Mouse (Mus musculus) lung, embryonic 15.5 days (tissue): ENCODE measurements around the gene Plk5. TPM values are rescaled to one million over a fixed set of nuclear protein-coding genes. Genes with fewer than 3 reads are reported as not detected.
A peak's percentile ranks its signal among the peaks of the same experiment; 100 is the strongest.

ENCODE experiments used
- ATAC-seq: fragments of 200-750 bp; cut with Nextera tagmentation; 2 replicates; pipeline ENCODE4 v1.8.0; 2017; ENCODE audit warnings: moderate number of reproducible peaks, borderline replicate concordance; ENCODE audit not compliant: low FRiP score, low TSS enrichment; ENCODE audit errors: extremely low read depth
- H3K27ac ChIP-seq: fragments of 300-500 bp; sonication (generic); 2 replicates; pipeline ENCODE4 v1.5.1; 2015; ENCODE audit warnings: moderate library complexity, mild to moderate bottlenecking, inconsistent platforms
- H3K27me3 ChIP-seq: fragments of 300-500 bp; sonication (generic); 2 replicates; pipeline ENCODE4 v1.6.1; 2015; ENCODE audit warnings: inconsistent platforms
- H3K36me3 ChIP-seq: fragments of 300-500 bp; sonication (generic); 2 replicates; pipeline ENCODE4 v1.6.1; 2015; ENCODE audit warnings: inconsistent platforms
- H3K4me1 ChIP-seq: fragments of 300-500 bp; sonication (generic); 2 replicates; pipeline ENCODE4 v1.6.1; 2015; ENCODE audit warnings: inconsistent platforms
- H3K4me2 ChIP-seq: fragments of 300-500 bp; sonication (generic); 2 replicates; pipeline ENCODE4 v1.6.1; 2015; ENCODE audit warnings: inconsistent platforms, mild to moderate bottlenecking, moderate library complexity
- H3K4me3 ChIP-seq: fragments of 300-500 bp; sonication (generic); 2 replicates; pipeline ENCODE4 v1.5.1; 2015; ENCODE audit warnings: mild to moderate bottlenecking, inconsistent platforms
- H3K9ac ChIP-seq: fragments of 300-500 bp; sonication (generic); 2 replicates; pipeline ENCODE4 v1.6.1; 2015; ENCODE audit warnings: inconsistent platforms
- H3K9me3 ChIP-seq: fragments of 300-500 bp; sonication (generic); 2 replicates; pipeline ENCODE4 v1.6.1; 2016; ENCODE audit warnings: inconsistent platforms
- WGBS: fragments of 180-500 bp; shearing (Covaris S2); methylation state at CpG from one replicate; pipeline ENCODE4 v1.1.7; 2015; 5-methylcytosine and 5-hydroxymethylcytosine counted together
- polyA plus RNA-seq: library from polyadenylated mRNA; unstranded; fragments of >200 nt; fragmentation: Nextera tagmentation; extraction: Ambion mirVana; gene quantifications from 2 replicates; pipeline ENCODE4 v1.2.1, GENCODE M21; 2015

The Plk5 gene
- polyA plus RNA-seq, 1 experiment from 2014 or later = 1.0 TPM

GRCm38 (mm10) chr10:80321670-80322581 is 34.3 kb upstream of the Plk5 start:
- H3K4me1 ChIP-seq = peaks cover 24% of the 10 kb centered on the region
- peak overlapping the region; percentile 58; the same call in 1 of the 2 replicates for H3K9ac ChIP-seq
- 88% methylated on average over 21 of the region's 21 CpGs for WGBS
- peak overlapping the region; percentile 59; the same call in 1 of the 2 replicates for H3K4me3 ChIP-seq
- H3K27ac ChIP-seq = no peak overlapping the region
- no peaks in the 10 kb centered on the region for H3K9me3 ChIP-seq
- H3K27me3 ChIP-seq = peaks cover 8% of the 10 kb centered on the region; the same call in 1 of the 2 replicates
- H3K36me3 ChIP-seq = 0 out of 2 replicates have a peak, but pooled peaks cover 6% of the 10 kb centered on the region
- no peak for ATAC-seq
- H3K4me2 ChIP-seq = peak overlapping the region; percentile 98

- Histone ChIP-seq H3K9me3 (no peaks in the 10 kb centered on the region), H3K4me1 (peaks cover 24% of the 10 kb centered on the region), H3K27ac (no peak overlapping the region), H3K4me2 (peak overlapping the region; percentile 98), H3K4me3 (peak overlapping the region; percentile 59), H3K9ac (peak overlapping the region; percentile 58), H3K27me3 (0 out of 2 replicates have a peak, but pooled peaks cover under 1% of the 10 kb centered on the region), H3K36me3 (0 out of 2 replicates have a peak, but pooled peaks cover 6% of the 10 kb centered on the region)
- WGBS = 2% methylated on average over 28 of the region's 28 CpGs
- peak; percentile 4; the same call in 1 of the 2 replicates for ATAC-seq
Observed at GRCm38 (mm10) chr10:80322811-80323211, 33.4 kb upstream of the Plk5 start.

- under 1% methylated on average over 43 of the region's 46 CpGs for WGBS
Observed at GRCm38 (mm10) chr10:80323261-80324119, 32.8 kb upstream of the Plk5 start.

GRCm38 (mm10) chr10:80324120-80325037 is 31.9 kb upstream of the Plk5 start:
- no peak overlapping the region for H3K9ac ChIP-seq

More at GRCm38 (mm10) chr10:80323261-80324119, 32.8 kb upstream of the Plk5 start:
- Histone ChIP-seq H3K27ac (no peak overlapping the region), H3K27me3 (0 out of 2 replicates have a peak, but pooled peaks cover 2% of the 10 kb centered on the region), H3K4me1 (peaks cover 24% of the 10 kb centered on the region), H3K9me3 (no peaks in the 10 kb centered on the region), H3K36me3 (0 out of 2 replicates have a peak, but pooled peaks cover 2% of the 10 kb centered on the region), H3K4me3 (peak overlapping the region; percentile 59), H3K4me2 (peak overlapping the region; percentile 98), H3K9ac (peak overlapping the region; percentile 58)
- ATAC-seq = peak; percentile 55; the same call in 1 of the 2 replicates

GRCm38 (mm10) chr10:80325045-80325444 is 31.2 kb upstream of the Plk5 start:
- no peak overlapping the region for H3K4me2 ChIP-seq
- no peaks in the 10 kb centered on the region for H3K9me3 ChIP-seq
- H3K4me3 ChIP-seq = no peak overlapping the region
- H3K9ac ChIP-seq = no peak overlapping the region
- H3K4me1 ChIP-seq = peaks cover 25% of the 10 kb centered on the region
- H3K27ac ChIP-seq = no peak overlapping the region
- 0 out of 2 replicates have a peak, but pooled peaks cover 2% of the 10 kb centered on the region for H3K27me3 ChIP-seq
- no peaks in the 10 kb centered on the region for H3K36me3 ChIP-seq
- WGBS = 77% methylated on average over 21 of the region's 21 CpGs
- no peak for ATAC-seq

More at GRCm38 (mm10) chr10:80324120-80325037, 31.9 kb upstream of the Plk5 start:
- H3K4me3 ChIP-seq = no peak overlapping the region
- H3K4me1 ChIP-seq = peaks cover 23% of the 10 kb centered on the region
- WGBS = 76% methylated on average over 17 of the region's 17 CpGs
- H3K36me3 ChIP-seq = no peaks in the 10 kb centered on the region
- no peak overlapping the region for H3K27ac ChIP-seq
- ATAC-seq = no peak
- H3K27me3 ChIP-seq = 0 out of 2 replicates have a peak, but pooled peaks cover 2% of the 10 kb centered on the region
- peak overlapping the region; percentile 98 for H3K4me2 ChIP-seq
- no peaks in the 10 kb centered on the region for H3K9me3 ChIP-seq

- Histone ChIP-seq H3K27me3 (peaks cover 14% of the 10 kb centered on the region; the same call in 1 of the 2 replicates), H3K27ac (peak within 1 kb of the TSS; percentile 43; the same call in 1 of the 2 replicates), H3K4me3 (peak within 1 kb of the TSS; percentile 53), H3K4me2 (peak within 1 kb of the TSS; percentile 98), H3K36me3 (no peaks in the 10 kb centered on the region), H3K9ac (peak within 1 kb of the TSS; percentile 49), H3K4me1 (peaks cover 30% of the 10 kb centered on the region), H3K9me3 (no peaks in the 10 kb centered on the region)
- 5% methylated on average over 36 of the region's 36 CpGs for WGBS
- ATAC-seq = peak; percentile 95
Observed at GRCm38 (mm10) chr10:80329273-80330081, 26.8 kb upstream of the Plk5 start, which contains the start of the genes Pcsk4 and Reep6. Gene Pcsk4, minus strand, starts transcription at chr10:80329498. Gene Reep6, plus strand, starts transcription at chr10:80329953.

- Histone ChIP-seq H3K4me3 (peak overlapping the region; percentile 53), H3K27me3 (peaks cover 14% of the 10 kb centered on the region; the same call in 1 of the 2 replicates), H3K36me3 (no peaks in the 10 kb centered on the region), H3K27ac (peak overlapping the region; percentile 43; the same call in 1 of the 2 replicates), H3K9ac (peak overlapping the region; percentile 49), H3K4me1 (peaks cover 30% of the 10 kb centered on the region), H3K4me2 (peak overlapping the region; percentile 98), H3K9me3 (no peaks in the 10 kb centered on the region)
- ATAC-seq = no peak
- WGBS = 2% methylated on average over 41 of the region's 41 CpGs
Observed at GRCm38 (mm10) chr10:80330084-80330483, 26.2 kb upstream of the Plk5 start.

- Histone ChIP-seq H3K27me3 (peaks cover 14% of the 10 kb centered on the region; the same call in 1 of the 2 replicates), H3K9ac (peak overlapping the region; percentile 49; the same call in 1 of the 2 replicates), H3K36me3 (no peaks in the 10 kb centered on the region), H3K27ac (peak overlapping the region; percentile 43), H3K4me2 (peak overlapping the region; percentile 98), H3K4me1 (peaks cover 30% of the 10 kb centered on the region), H3K9me3 (no peaks in the 10 kb centered on the region), H3K4me3 (peak overlapping the region; percentile 53)
- WGBS = 46% methylated on average over 2 of the region's 2 CpGs
- ATAC-seq = no peak
Observed at GRCm38 (mm10) chr10:80330888-80331287, 25.4 kb upstream of the Plk5 start.

GRCm38 (mm10) chr10:80331636-80332524 is 24.4 kb upstream of the Plk5 start:
- WGBS = 45% methylated on average over 10 of the region's 10 CpGs
- no peak overlapping the region for H3K9ac ChIP-seq
- peaks cover 14% of the 10 kb centered on the region; the same call in 1 of the 2 replicates for H3K27me3 ChIP-seq
- peak overlapping the region; percentile 43 for H3K27ac ChIP-seq
- H3K4me3 ChIP-seq = no peak overlapping the region
- H3K4me1 ChIP-seq = peaks cover 30% of the 10 kb centered on the region
- no peaks in the 10 kb centered on the region for H3K9me3 ChIP-seq
- H3K4me2 ChIP-seq = peak overlapping the region; percentile 98
- no peaks in the 10 kb centered on the region for H3K36me3 ChIP-seq
- no peak for ATAC-seq
